Mouse (Mus musculus) fat pad, adult 2 months (tissue): ENCODE results near the gene Ppp2r2d.
A peak's percentile ranks its signal among the peaks of the same experiment; 100 is the strongest.

Experiments
- DNase-seq: peaks from one replicate; pipeline ENCODE4 v3.0.0-alpha.2; 2011; ENCODE audit warnings: low read depth, low spot score; ENCODE audit errors: extremely low read depth

Ppp2r2d gene

DNA sequence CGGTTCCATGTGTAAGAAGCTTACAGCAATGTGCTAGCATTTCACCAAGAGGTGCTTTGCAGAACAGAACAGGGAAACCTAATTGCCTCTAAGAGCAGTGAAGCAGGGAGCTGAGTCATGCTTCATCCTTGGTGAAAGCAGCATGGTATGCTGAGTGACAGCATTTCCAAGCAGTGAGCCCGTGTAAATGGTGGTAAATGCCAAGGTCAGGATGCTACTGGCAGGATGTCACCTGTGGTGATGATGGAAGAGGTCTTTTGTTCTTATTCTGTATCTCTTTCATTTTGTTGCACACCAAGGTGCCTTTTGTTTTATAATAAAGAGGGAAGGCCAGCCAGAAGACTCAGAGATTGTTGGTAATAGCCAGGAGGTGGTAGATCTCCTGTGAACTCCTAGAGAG lies 10.8 kb downstream of the Ppp2r2d start:
- no peak for DNase-seq

DNA sequence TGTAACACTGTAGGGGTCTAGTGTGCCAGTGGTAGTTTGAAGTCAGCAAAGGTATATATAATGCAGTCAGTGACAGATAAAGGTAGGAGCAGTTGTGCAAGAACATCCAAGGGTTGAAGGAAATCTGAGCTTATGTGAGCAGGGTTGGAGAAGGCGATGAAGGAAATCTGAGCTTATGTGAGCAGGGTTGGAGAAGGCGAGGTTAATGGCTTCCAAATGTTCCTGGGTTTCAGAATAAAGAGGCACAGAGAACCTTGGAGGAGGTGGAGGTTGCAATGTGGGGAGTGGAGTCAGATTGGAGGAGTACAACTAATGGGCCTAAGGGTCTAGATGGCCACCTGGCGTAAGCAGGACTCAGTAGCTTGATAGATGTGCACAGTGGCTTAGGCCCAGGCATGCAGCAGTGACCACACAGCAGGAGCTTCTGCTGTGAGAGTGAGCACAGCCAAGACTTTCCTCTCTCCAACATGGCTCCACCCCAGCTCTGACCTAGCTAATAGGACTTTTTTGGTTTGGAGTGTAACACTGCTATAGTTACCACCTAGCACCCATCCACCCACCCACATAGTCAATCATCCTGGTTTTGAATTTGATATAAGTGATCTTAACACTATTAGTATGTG lies 18.2 kb downstream of the Ppp2r2d start:
- DNase-seq = no peak

DNA sequence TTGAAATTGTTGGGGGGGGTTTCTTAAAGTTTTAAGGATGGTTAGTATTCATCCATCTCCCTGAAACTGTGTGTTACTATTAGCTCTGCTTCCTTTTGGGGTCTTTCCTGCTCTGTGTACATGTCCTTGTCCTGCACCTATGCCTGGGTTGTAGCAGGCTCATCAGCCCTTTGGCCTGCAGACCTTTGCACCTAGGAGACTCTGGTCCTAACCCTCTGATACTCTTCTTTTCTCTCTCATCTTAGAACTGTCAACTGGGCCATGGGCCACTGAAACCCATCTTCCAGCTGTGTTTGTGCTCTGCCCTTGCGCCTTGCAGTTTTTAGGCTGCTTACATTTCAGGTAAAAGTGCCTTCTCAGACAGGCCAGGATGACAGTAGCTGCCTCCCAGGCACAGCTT lies 18.9 kb downstream of the Ppp2r2d start:
- no peak for DNase-seq

DNA sequence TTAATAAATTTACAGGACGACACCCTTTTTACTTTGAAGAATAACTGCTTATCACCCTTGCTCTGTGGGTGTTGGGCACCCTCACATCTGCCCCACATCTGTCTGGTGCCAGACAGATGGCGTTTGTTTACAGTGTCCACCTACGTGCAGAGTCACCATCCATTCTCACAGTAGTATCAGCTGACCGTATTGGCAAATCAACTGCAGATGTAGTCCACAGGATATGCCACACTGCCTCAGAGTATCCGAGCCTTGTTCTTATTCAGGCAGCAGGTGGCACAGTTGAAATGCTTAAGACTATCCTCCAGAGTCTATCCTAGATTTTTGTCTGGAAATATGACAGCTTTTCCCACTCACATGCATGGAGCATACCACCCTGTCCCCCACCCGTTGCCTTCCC lies 21.4 kb downstream of the Ppp2r2d start:
- no peak for DNase-seq

DNA sequence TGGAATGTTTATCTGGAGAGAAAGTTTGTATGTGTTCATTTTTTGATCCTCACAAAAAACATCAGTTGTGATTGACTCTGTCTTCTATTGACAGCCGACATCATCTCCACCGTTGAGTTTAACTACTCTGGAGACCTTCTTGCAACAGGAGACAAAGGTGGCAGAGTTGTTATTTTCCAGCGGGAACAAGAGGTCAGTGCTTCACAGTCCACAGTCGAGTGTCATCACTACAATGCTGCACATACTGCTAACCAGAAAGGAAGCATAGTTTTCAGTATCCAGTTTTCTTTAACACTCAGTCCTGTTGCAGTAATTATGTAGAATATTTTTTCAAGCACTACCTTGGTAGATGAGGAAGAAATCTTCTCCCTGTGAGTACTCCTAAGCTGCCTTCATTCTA lies 22.4 kb downstream of the Ppp2r2d start:
- DNase-seq = no peak

DNA sequence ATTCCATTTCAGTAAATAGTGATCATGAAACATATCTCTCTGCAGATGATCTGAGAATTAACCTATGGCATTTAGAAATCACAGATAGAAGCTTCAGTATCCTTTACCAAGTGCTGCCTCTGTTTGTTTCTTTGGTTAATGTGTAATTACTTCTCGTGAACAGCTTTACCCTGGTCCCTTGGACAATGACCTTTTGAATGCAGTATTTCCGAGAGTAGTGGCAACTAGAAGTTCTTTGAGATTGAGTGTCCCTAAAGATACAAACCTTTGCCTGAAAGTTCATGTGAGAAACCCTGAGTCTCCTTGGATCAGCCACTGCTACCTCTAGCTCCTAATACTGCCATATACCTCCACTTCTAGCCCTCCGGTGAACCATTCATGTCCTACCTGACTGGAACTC lies 27.1 kb downstream of the Ppp2r2d start:
- no peak for DNase-seq

DNA sequence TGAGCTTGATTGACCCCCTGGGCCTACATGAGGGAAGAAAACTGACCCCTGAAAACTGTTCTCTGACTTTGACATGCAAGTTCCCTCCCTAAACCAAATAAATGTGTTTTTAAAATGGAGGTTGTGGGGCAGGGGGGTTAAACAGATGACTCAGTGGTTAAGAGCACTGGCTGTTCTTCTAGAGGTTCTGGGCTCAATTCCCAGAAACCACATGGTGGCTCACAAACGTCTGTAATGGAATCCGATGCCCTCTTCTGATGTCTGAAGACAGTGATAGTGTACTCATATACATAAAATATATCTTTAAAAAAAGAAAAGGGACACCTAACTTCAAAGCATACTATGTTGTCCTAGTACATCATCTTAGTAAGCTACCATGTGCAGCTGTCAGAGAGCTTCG lies 29.2 kb downstream of the Ppp2r2d start:
- DNase-seq = no peak

DNA sequence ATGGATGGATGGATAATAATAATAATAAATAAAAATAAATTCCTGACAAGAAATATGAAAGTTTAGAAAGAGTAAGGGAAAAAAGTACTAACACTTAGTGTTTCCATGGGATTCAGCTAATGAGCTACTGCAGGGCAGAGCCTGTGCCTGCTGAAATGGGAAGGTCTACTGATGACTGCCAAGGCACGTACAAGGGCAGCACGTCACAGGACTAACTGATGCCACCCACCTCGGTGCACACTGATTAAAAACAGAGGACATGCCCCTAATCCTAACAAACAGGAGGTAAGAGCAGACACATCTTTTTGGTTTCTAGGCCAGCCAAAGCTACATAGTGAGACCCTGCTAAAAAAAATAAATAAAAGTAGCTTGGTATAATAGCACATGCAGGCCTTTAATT lies 37.8 kb downstream of the Ppp2r2d start:
- DNase-seq = no peak

DNA sequence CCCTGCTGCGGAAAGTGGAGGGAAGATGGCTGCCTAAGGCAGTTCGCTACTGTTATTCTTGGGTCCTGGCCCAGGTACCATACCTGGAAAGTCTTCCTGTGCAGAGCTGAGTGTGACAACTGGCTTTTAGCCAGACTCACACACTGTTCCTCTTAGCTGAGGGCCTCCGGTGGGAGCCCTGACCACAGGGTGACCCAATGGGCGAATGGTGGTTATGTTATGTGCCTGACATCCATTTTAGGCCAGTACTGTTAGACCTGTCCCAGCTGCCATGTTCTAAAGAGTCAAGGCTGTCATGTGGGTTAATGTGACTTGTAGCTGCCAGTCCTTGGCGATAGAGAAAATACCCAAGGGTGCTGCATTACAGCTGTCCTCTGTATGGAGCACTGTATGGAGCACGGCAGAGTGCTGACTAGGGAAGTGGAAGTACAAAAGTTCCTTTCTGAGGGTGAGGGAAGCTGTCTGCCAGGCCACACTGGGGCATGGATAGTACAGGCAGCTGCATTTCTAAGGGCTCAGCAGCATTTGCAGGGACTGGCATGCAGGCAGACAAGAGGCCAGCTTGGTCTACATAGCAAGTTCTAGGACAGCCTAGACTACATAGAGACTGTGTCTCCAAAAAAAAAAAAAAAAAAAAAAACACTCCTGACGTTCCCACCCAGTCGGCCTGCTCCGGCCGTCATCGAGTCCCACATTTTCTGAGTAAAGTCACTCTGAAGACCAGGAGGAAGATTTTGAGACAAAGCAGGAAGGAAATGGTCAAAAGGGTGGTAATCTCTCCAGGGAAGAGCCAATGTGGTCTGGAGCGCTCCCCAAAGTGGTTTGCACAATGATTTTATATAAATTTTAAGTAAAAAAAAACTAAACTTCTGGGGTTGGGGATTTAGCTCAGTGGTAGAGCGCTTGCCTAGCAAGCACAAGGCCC lies 39.7 kb downstream of the Ppp2r2d start:
- no peak for DNase-seq

DNA sequence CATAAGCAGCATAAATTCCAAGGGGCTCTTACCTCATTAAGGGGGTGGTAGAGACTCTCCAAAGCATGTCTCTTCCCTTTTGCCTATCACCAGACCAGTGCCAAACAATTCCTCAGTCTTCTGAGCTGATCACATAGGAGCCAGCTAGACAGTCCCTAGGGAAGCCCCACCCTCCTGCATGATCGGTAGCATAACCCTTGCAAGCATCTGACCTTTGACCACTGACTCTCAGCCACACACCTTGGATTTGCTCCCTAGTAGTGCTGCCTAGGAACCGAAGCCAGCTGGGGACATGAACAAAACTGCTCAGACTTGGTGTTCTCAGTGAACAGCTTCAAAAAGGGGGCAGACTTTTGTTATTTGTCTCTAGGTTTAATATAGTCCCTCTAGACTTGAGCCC lies 52.2 kb downstream of the Ppp2r2d start:
- no peak for DNase-seq

DNA sequence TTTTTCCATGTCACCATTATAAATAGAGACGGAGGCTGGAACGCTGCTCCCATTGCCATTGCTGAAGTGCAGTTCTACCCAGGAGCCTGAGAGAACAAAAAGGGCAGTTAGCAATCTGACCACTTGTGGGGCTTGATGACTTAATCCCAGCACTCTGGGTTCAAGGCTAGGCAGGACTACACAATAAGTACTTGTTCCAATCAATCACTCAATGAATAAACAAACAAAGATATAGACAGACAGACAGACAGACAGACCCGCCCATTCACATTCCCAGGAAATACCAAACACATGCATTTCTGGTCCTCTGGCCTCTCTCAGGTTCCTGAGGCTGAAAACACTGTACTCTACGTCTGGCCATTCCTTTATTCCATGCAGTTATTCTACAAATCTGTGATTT lies 52.9 kb downstream of the Ppp2r2d start:
- no peak for DNase-seq

DNA sequence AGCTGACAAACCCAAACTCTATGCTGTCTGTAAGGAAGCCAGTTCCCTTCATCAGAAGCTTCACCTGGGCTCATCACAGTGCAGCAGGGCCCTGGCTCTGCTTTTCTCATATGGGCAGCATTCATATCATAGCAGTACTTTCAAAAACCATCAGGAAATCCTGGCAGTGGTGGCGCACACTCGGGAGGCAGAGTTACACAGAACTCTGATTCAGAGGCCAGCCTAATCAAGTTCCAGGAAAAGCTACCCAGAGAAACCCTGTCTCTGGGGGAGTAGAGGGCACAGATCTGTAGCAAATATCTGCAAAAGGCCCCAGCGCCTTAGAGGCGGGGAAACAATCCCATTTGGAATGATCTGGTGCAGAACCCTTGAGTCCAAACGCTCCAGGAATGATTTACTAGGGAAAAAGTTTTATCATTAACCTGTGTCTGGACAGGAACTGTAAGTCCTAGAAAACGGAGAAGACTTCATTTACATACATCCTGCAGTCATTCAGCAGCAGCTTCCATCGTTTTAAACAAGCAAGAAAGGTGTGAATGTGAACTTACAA lies 58.1 kb downstream of the Ppp2r2d start:
- DNase-seq = no peak

DNA sequence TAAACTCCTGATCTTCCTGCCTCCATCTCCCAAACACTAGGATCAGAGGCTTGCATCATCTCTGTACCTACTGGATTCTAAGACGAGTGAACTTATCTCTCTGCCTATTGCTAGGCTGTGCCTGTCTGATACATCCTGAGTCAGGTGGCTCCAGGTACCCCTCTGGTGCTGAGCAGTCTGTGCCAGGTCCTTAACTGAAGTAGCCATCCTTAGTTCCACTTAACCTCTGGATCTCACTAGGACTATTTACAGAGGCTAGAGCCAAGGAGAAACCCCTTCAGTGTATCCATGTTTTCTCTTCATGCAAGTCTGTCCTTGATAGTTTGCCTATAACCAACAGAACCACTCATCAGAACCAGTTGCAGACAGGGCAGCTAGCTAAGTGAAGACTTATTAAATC lies 60.6 kb downstream of the Ppp2r2d start:
- no peak for DNase-seq

DNA sequence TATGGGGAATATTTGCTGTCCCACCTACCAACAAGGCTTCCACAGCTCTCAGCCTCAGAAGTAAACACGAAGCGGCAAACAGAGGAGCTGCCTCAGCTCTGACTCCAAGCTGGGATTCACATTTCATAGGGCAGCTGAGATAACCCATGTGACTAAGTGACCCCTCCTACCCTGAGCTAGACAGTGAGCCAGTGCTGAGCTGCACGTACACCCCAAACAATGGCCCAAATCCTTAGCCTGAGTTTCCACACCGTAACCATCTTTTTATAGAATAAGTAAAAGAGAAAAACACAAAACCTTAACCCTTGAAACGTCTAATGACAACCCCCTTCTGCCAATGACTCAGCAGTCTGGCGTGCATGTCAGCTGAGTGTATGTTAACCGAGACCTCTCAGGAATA lies 61.2 kb downstream of the Ppp2r2d start:
- no peak for DNase-seq

DNA sequence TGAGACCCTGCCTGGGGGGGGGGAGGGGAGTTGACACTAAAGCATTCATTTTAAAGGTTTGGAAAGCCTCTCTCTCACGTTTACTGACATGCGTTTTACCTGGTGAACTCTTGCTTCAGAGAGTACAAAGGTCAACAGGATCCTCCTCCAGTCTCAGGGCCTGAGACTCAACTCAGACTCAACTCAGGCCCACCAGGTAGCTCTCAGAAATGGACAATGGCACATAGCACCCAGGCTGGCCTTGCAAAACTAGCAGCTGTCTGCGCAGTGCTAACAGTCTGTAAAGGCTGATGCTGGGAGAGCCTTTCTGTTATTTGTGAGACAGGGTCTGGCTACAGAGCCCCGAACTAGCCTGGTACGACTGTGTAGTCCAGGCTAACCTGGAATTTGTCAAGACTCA lies 62.1 kb downstream of the Ppp2r2d start:
- no peak for DNase-seq

DNA sequence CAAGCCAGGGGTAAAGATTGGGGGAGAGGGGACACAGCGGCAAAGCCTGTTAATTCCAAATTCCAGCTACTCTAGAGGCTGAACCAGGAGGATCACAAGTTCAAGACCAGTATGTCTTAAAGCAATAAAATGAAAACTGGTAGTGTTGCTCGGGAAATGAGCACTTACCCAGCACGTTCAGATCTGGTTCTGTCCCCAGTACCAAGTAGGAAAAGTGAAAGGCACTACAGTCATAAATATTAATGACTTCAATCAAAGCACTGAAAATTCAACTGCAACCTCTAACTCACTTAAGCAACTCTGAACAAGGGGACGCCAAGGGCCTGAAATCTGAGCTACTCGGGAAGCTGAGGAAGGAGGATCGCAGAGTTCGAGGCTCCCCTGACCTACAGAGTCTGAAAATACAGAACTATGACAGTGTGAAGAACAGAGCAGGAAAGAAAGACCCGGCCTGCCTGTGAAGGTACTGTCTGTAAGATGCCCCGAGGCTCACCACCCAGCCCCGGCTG lies 62.9 kb downstream of the Ppp2r2d start:
- DNase-seq = no peak

DNA sequence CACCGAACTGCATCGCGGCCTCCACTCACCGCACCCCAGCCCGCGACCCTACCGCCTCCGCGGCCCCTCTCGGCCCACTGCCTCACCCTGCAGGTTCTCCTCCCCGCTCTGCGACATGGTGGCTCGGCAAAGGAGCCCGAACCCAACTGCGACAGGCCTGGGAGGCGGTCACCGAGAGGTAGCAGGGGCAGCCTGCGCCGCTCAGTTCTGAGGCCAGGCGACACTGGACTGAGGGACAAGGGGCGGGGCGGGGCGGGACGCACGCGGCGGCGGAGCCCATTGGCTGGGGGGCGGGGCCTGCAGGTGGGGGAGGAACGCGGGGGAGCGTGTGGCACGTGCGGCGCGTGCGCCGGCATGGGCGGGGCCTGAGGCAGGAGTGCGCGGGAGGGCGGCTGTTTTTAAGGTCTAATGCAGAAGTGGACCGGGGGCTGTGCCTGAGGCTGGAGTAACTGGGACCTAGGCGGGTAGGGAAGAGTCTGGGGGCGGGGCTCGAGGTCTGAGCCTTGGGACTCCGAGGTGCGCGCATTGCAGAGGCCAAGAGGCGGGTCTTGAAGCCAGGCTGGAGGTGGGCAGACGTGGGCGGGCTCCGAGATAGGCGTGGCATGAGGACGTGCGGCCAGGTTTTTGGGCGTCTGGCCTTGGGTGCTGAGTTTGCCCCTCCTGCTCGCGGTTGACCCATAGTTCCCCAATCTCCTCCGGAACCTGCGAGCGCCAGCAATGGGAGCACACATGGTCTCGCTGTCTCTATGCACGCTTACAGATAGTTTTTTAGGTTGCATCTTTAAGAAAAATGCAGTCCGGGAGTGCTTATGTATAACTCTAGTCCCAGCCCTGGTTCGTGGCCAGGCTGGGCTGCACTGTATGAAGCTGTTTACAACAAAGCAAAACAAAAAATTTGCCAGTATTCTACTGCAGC lies 63.7 kb downstream of the Ppp2r2d start, which contains the start of gene Bnip3:
Gene Bnip3, minus strand, starts transcription at position 243 of the 916 bp plus-strand sequence.
- DNase-seq = no peak

DNA sequence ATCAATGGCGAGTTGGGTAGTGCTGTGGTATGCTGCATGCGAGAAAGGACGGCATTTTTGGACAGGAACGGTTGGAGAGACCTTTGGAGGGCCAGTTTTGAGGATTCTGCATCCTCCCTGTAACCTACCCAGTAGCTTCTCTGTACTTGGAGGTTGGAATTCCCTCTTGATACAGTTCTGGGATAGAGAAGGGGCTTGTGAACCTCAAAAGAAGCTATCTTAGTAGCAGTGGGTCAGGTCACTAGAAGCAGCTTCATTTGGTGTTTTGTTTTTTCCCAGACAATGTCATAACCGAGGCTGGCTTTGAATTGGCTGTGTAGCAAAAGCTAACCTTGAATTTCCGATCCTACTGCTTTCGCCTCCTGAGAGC lies 64.3 kb downstream of the Ppp2r2d start:
- DNase-seq = no peak

DNA sequence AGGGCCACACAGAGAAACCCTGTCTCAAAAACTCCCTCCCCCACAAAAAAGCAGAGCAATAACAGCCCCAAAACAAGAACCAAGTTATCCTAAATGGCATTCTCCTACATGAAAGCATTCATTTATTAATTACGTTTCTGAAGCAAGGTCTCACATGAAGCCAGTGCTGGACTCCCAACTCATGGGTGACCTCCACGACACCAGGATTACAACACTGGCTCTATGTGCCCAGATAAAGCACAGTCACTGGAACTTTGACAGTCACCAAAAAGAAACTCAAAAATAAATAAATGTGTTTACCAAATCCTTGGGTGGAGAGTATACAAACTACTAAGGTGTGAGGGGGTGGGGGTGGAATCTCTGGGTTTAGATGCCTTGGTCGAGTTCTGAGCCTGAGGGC lies 67.7 kb downstream of the Ppp2r2d start:
- no peak for DNase-seq

DNA sequence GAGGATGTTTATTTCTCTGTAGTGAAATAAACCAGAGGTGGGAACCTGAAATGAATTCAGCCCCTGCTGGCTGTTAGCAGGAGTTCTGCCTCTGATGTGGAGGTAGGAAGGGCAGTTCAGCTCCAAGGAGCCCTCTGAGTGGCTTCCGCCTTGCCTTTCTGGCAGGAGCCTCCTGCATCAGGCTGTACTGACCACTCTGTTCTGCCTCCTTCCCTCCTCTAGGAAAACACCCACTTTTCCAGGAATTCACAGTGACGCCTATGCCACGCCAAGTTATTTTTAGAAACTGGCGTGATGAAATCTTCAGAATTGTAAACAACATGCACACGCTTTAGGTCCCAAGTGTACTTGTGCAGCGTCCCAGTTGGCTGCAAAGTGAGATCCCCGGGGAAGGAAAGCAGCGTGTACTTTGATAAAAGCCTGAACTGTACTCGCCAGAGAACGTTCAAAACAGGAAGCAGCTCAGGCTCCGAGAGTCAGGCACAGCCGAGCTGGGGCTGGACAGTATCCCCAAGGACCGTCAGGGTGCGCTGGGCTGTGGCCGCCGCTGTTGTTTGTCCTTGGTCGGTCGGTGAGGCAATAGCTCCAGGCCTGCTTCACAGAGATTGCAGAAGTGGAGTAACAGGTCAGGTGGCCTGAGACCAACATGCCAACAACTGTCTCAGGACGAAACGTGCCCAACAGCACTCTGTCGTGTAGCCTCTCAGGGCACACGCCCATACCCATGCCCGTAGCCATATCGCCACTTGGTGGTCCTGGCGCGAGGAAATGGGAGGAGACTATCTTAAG lies 73.5 kb downstream of the Ppp2r2d start:
- DNase-seq = peak; percentile 26
